ENCODE assay signal across 26 mouse cellular contexts in genomic region chr10:14101966-14102365, GRCm38 (mm10).
DNase-seq lines count a peak whose midpoint lies in the region; ATAC-seq lines count a peak whose summit lies in the region.
"Had no signal": no experiment of that assay in that cellular context is flagged by ENCODE, and none has a peak within 500 bp of the region (broad histone marks: within the 10 kb centered on the region; RNA-seq: fewer than 3 reads in every experiment).

No protein-coding gene starts in this region.

- H3K9me3 ChIP-seq in midbrain, embryonic 15.5 days = no peaks in the 10 kb centered on the region
- H3K9me3 ChIP-seq: forebrain, embryonic 12.5 days; heart, embryonic 15.5 days; limb, embryonic 10.5 days; liver, embryonic 15.5 days had no signal

- H3K27ac ChIP-seq in midbrain, embryonic 15.5 days = no peak overlapping the region
- H3K27ac ChIP-seq: forebrain, embryonic 12.5 days; heart, embryonic 15.5 days; hindbrain, embryonic 14.5 days; kidney, postnatal 0 days; limb, embryonic 10.5 days; liver, embryonic 15.5 days; macrophage had no signal

- no peak overlapping the region for H3K9ac ChIP-seq in midbrain, embryonic 15.5 days
- H3K9ac ChIP-seq: forebrain, embryonic 12.5 days; heart, embryonic 15.5 days; hindbrain, embryonic 14.5 days; liver, embryonic 15.5 days had no signal

- H3K4me1 ChIP-seq in midbrain, embryonic 15.5 days = no peaks in the 10 kb centered on the region
- H3K4me1 ChIP-seq: forebrain, embryonic 12.5 days; heart, embryonic 15.5 days; limb, embryonic 10.5 days; liver, embryonic 15.5 days had no signal

- WGBS in midbrain, embryonic 15.5 days = 91% methylated on average over 5 of the region's 5 CpGs

- peak; percentile 50 for DNase-seq in gastrocnemius, adult 18-20 months (ENCODE audit: low spot score)
- DNase-seq in gastrocnemius, postnatal 36 days = no peak
- peak; percentile 36 for DNase-seq in lung, postnatal 36 days
- DNase-seq in lung, postnatal 4 days = no peak
- DNase-seq in thymus, postnatal 25 days = no peak
- DNase-seq: B cell, adult 2 months; cerebellum, adult 11-12 months; cerebellum, postnatal 14 days; gastrocnemius, postnatal 10 days; heart, postnatal 36 days; kidney, adult 2 months; liver; right cerebral cortex, postnatal 14 days; spleen, adult 18-20 months; thymus, postnatal 14 days had no signal

- H3K4me2 ChIP-seq in midbrain, embryonic 15.5 days = no peak overlapping the region
- H3K4me2 ChIP-seq: forebrain, embryonic 12.5 days; heart, embryonic 15.5 days; hindbrain, embryonic 14.5 days; liver, embryonic 15.5 days; midbrain, embryonic 11.5 days had no signal

- H3K36me3 ChIP-seq in midbrain, embryonic 15.5 days (replicated peaks) = no peaks in the 10 kb centered on the region
- H3K36me3 ChIP-seq: forebrain, embryonic 12.5 days; heart, embryonic 15.5 days; limb, embryonic 10.5 days; liver, embryonic 15.5 days had no signal

- no peaks in the 10 kb centered on the region for H3K27me3 ChIP-seq in midbrain, embryonic 15.5 days (replicated peaks)
- H3K27me3 ChIP-seq: forebrain, embryonic 12.5 days; heart, embryonic 15.5 days; liver, embryonic 15.5 days had no signal

- intact Hi-C loops in gastrocnemius, postnatal 36 days (cut with DNase I) = no loop called here

- ATAC-seq in megakaryocyte progenitor cell, adult 5-6 weeks (replicated peaks; ENCODE audit: poor library complexity) = peak; percentile 71
- no peak for ATAC-seq in midbrain, embryonic 15.5 days (replicated peaks)
- ATAC-seq: activated CD4-positive, CD25-positive, alpha-beta regulatory T cell, adult 4 months had no signal

- H3K4me3 ChIP-seq in midbrain, embryonic 15.5 days = no peak overlapping the region
- H3K4me3 ChIP-seq: forebrain, embryonic 12.5 days; heart, embryonic 15.5 days; limb, embryonic 10.5 days; liver, embryonic 15.5 days had no signal

Comparison
In these comparisons a context has a peak if more than half of its experiments do, and no peak if none do; other contexts are left out.
1. DNase-seq: peak in gastrocnemius, adult 18-20 months (single experiment) and lung, postnatal 36 days (single experiment); none in gastrocnemius, postnatal 36 days (0 of 2), lung, postnatal 4 days (0 of 2) and thymus, postnatal 25 days (single experiment).